Mouse (Mus musculus) megakaryocyte-erythroid progenitor cell, adult 5 weeks (primary cell): ENCODE measurements around the gene Mvp. TPM values are rescaled to one million over a fixed set of nuclear protein-coding genes. Genes with fewer than 3 reads are reported as not detected.

Experiments used
- polyA plus RNA-seq: library from polyadenylated mRNA; stranded (reverse); fragments of >175 nt; gene quantifications from 2 replicates; pipeline ENCODE4 v1.2.3, GENCODE M21; 2012

Mvp gene
- 25.1 and 28.0 TPM in 2 replicates for polyA plus RNA-seq

DNA sequence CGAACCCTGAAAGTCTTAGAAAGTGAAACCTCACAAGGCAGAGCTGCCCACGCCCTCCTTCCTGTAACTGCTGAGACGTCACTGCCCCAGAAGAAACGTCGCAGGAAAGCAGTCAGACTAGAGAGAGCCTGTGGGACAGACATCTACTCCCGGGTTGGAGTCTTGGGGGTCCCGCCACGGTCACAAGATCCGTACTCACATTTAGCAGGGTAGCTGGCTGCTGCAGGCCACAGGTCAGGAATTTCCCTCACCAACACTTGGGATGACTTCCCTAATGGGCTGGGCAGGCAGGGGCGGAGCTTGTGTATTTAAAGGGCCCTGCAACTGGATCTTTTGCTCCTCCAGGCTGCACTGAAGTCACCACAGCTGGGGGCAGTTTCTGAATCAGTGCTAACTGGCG is at the start of gene Mvp:
Gene Mvp (minus strand): TSS at position 302 of the 400 bp plus-strand sequence.

DNA sequence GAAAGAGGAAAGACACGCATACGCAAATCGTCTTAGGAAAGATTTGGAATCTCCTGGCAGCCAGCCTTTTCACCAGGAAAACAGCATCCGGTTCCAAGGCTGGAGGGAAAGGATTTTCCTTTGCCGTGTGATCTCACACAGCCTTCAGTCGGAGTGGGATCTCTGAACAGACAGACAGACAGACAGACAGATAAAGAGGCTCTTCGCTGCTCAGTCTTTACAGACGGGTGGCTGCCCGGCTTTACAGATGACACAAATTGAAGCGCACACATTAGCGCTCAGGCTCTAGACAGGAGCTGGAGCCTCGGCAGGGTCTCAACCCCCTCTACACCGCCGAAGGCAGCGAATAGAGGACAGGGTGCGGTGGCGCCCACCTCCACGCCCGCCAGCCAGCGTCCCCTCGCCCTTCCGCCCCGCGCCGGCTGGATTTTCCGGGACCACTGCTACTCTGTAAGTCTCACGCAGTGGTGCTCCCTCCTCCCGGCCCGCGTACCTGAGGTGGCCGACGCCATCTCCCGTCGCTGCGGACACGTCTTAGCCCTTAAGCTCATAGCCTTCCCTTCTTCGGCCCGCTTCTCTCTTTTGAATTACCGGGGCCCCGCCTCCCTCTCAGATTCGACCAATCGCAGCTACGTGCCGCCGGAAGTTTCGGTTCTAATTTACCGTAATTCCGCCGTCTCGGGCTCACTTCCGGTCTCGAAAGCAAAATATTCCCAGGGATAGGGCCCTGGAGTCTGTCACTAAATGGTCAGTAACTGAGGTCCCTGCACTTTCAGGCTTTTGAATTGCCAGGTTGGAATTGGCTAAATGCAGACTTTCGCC is 27.6 kb upstream of the Mvp start, which contains the start of gene Kif22:
Gene Kif22 (minus strand): TSS at position 621 of the 822 bp plus-strand sequence.

GRCm38 (mm10) chr7:127026984-127027726 is 12.7 kb upstream of the Mvp start, which contains the start of gene Maz:
Maz (minus strand) TSS chr7:127027037.

DNA sequence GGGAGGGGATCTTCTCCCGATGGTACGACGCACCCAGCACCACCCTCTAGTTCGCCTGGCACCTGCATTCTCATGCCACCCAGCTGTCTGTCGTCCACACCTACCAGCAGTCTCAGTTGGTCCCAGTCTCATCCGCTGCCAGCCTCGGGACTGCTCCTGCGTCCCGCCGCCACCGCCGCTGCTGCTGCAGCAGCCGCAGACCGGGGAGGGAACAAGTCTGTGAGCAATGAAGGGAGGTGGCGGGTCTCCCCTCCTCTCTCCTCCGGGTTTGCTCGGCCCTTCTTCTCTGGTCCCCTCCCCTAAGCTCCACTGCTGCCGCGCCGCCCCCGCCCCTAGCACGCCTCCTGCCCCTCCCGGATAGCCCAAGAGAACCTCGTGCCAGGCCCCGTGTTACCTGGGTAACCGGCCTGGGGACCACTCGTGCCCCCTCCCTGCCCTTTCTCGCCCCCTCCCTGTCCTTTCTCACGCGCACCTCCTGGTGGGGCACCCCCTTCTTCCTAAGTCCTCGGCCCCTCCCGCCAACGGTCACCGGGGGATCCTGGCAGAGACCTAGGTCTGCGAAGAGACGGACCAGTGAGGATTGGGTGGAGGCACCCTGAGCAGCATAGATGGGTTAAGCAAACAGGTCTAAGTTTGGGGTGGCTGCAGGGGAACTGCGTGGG is 6.6 kb upstream of the Mvp start, which contains the start of the genes Gm42742 and Prrt2:
Gene Gm42742 (minus strand): TSS at position 197 of the 662 bp plus-strand sequence.
Gene Prrt2 (minus strand): TSS at position 311 of the 662 bp plus-strand sequence.

DNA sequence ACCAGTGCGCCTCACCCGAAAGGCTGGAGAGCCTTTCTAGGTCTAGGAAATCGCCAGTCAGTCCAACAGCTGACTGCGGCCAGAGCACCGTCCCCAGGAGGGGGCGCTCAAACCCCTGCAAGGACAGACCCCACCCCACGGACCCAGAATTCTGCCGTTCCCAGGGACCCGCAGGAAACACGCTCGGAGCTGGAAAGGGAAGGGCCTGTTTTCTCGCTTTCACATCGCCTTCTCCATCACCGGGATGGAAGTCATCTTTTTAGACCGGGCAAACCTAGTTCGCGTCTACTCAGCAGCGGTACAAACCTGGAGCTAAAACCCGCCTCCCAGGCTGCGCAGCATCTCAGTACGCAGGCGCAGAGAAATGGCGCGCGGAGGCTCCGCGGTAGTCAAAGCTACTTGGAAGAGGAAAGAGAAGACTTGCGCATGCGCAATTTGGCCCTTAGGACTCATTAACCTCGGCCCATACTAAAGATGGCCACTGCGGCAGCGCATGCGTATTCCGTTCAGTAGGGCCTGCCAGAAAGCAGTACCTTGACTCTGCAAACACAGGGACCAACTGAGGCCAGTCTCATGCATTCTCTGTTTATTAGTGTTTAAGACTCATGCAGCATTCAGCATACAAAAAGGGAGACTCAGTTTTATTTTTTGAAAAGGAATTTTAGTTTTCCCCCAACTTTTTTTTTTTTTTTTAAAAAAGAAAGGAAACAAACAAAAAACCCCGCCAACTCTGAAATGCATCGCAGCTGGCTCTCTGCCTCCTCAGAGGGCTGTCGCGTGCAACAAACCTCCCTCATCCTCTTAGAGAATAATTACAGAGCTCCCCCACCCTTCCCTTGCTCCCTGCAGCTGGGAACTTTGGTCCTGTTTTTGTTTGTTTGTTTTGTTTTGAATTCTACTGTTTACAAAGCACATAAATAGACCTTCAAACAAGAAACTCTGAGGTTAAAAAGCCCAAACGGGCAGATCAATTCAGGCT is 2.8 kb upstream of the Mvp start, which contains the start of gene Pagr1a:
Gene Pagr1a (minus strand): TSS at position 382 of the 979 bp plus-strand sequence.

DNA sequence TGATC is 1.9 kb upstream of the Mvp start, which contains the start of gene Pagr1b:
Gene Pagr1b (minus strand): TSS at position 4 of the 5 bp plus-strand sequence.

DNA sequence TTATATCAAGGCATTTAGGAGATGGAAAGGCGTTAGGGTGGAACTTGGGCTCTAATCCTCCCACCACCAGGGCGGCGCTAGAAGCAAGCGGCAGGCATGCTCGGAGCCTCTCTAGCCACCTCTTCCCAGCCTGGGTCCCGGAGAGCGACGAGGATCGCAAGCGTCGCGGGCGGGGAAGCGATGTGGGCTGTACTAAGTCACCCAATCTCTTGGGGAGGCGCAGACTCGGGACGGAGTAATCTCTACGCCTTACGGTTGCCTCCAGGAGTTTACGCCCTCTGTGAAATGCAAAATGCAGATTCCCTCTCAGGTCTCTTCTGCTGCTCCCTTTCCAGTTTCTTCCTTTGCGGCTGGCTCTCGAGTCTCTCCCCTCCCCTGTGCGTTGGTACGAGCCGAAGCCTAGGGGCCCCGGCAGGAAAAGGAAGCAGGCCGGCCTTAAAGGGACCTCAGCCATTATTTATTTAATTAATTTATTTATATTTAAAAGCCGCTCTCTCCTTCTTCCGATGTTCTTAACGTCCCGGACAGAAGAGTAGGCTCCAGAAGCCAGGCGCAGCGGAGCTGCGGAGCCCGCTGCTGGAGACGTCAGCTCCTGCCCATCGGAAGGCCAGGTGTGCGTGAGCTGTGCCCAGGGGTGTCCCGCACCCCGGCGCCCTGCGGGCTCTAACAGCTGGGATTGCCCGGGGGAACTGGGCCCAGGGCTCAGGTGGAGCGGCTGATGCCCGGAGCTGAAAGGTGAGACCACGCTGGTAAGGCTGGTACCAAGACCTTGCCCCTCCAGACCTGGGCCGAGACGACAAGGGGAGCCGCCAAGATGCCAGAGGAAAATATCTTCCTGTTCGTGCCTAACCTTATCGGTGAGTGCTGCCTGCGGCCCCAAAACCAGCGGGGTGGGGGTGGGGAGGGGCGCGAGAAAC is 38.2 kb downstream of the Mvp start, which contains the start of gene Cdiptos:
Gene Cdiptos (minus strand): TSS at position 149 of the 917 bp plus-strand sequence.

GRCm38 (mm10) chr7:126975893-126975949 is 38.7 kb downstream of the Mvp start, which contains the start of gene Cdipt:
Cdipt (plus strand) TSS chr7:126975914.

DNA sequence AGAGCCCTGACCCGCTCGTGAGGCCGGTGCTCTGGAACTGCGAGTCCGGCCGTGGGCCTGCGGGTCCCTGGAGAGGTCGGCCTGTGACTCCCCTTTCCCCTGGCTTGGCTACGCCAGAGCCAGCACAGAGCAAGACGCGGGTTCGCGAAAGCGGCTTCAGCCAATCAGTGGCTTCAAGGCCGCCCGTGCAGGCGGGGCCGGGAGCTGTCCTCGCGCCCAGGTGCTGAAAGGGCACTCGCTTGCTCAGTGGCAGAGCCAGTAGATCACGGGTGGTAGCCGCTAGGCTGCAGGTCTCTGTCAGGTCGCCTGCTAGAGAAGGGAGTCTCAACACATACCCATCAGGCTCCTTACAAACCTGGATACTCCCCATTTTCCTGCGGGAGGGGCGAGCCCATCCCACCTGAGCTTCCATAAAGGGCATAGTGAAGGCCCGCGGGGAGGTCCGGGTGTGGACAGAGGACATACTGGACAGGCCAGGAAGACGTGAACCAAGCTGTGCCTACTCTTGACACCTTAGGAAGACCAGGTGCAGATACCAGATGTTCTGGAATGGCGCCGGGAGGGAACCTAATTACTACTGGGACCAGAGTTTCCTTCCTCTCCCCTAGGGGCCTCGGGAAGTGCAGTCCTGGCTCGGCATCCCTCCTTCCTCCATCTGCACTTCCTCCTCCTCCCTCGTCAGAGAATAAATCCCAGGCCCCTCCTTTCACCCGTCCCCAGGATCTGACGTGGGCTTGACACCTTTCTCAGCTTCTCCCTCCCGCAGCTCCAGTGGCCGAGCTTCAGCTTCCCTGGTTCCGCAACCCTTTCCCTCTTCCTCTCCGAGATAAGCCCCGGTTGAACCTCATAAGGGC is 64.4 kb downstream of the Mvp start, which contains the start of gene Sez6l2:
Gene Sez6l2 (plus strand): TSS at position 771 of the 854 bp plus-strand sequence.

DNA sequence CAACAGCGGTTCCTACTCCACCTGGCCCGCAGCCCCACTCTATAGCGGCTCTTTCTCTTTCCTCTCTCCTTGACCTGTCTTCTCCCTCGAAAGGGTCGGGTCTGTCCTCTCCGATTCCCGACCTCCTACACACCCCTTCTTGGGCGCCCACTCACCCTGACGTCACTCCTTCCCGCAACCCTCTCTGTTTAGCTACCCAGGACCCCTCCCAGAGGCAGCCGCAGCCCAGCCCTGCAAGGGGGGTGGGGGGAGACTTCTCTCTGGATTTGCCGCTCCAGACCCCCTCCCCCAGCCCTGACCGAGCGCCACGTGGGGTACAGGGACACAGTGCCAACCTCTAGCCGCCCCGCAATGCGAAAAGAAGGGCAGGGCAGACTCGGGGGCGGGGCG is 65.0 kb downstream of the Mvp start, which contains the start of gene Asphd1:
Gene Asphd1 (minus strand): TSS at position 180 of the 390 bp plus-strand sequence.

Other genes starting within 250 kb of the Mvp start
- gene Gdpd3, start 248.3 kb downstream of the Mvp start, polyA plus RNA-seq, result 5.5 and 8.6 TPM in 2 replicates
- gene Ypel3, start 237.7 kb downstream of the Mvp start, polyA plus RNA-seq, result 159 and 169 TPM in 2 replicates
- 1.5 and 2.0 TPM in 2 replicates for gene Tbx6, start 233.1 kb downstream of the Mvp start, polyA plus RNA-seq
- 163 and 164 TPM in 2 replicates for gene Ppp4c, start 222.1 kb downstream of the Mvp start, polyA plus RNA-seq
- gene Fam57b, start 217.0 kb downstream of the Mvp start, polyA plus RNA-seq, result 0.24 and 0.80 TPM in 2 replicates
- gene 4930451I11Rik, start 183.0 kb downstream of the Mvp start, polyA plus RNA-seq, result not detected in 2 replicates
- gene Doc2a, start 167.2 kb downstream of the Mvp start, polyA plus RNA-seq, result 0.03 TPM in 1 of 2 replicates, not detected in the other
- gene Hirip3, start 152.6 kb downstream of the Mvp start, polyA plus RNA-seq, result 162 and 272 TPM in 2 replicates
- gene Ino80e, start 152.2 kb downstream of the Mvp start, polyA plus RNA-seq, result 655 and 810 TPM in 2 replicates
- 176 and 182 TPM in 2 replicates for gene Taok2, start 129.9 kb downstream of the Mvp start, polyA plus RNA-seq
- gene Tmem219, start 91.7 kb downstream of the Mvp start, polyA plus RNA-seq, result 46.0 and 48.8 TPM in 2 replicates
- 24.7 and 27.7 TPM in 2 replicates for gene Kctd13, start 85.7 kb downstream of the Mvp start, polyA plus RNA-seq
- 0.35 TPM in 1 of 2 replicates, not detected in the other for gene Asphd1, start 65.0 kb downstream of the Mvp start, polyA plus RNA-seq
- gene Sez6l2, start 64.1 kb downstream of the Mvp start, polyA plus RNA-seq, result 1.5 and 2.1 TPM in 2 replicates
- 127 and 143 TPM in 2 replicates for gene Cdipt, start 38.7 kb downstream of the Mvp start, polyA plus RNA-seq
- 0.74 and 0.75 TPM in 2 replicates for gene Cdiptos, start 38.5 kb downstream of the Mvp start, polyA plus RNA-seq
- gene Pagr1b, start 1.9 kb upstream of the Mvp start, polyA plus RNA-seq, result 9.4 TPM in 1 of 2 replicates, not detected in the other
- 67.0 and 68.3 TPM in 2 replicates for gene Pagr1a, start 2.7 kb upstream of the Mvp start, polyA plus RNA-seq
- 146 and 149 TPM in 2 replicates for gene Gm42742, start 6.5 kb upstream of the Mvp start, polyA plus RNA-seq
- 0.61 and 0.66 TPM in 2 replicates for gene Prrt2, start 6.6 kb upstream of the Mvp start, polyA plus RNA-seq
- 845 and 941 TPM in 2 replicates for gene Maz, start 12.4 kb upstream of the Mvp start, polyA plus RNA-seq
- gene Kif22, start 27.9 kb upstream of the Mvp start, polyA plus RNA-seq, result 29.9 and 30.8 TPM in 2 replicates
- gene Zg16, start 72.7 kb upstream of the Mvp start, polyA plus RNA-seq, result 0.86 and 0.89 TPM in 2 replicates
- 106 and 120 TPM in 2 replicates for gene AI467606, start 76.7 kb upstream of the Mvp start, polyA plus RNA-seq
- gene Qprt, start 107.6 kb upstream of the Mvp start, polyA plus RNA-seq, result 1.9 and 3.5 TPM in 2 replicates
- 137 and 157 TPM in 2 replicates for gene Spn, start 123.2 kb upstream of the Mvp start, polyA plus RNA-seq
- 56.3 and 72.8 TPM in 2 replicates for gene Cd2bp2, start 181.4 kb upstream of the Mvp start, polyA plus RNA-seq
- gene Tbc1d10b, start 193.8 kb upstream of the Mvp start, polyA plus RNA-seq, result 65.6 and 68.1 TPM in 2 replicates
- gene Mylpf, start 194.3 kb upstream of the Mvp start, polyA plus RNA-seq, result 1.6 and 3.1 TPM in 2 replicates
- gene Zfp553, start 218.4 kb upstream of the Mvp start, polyA plus RNA-seq, result 21.1 and 24.7 TPM in 2 replicates
- gene Sept1, start 218.5 kb upstream of the Mvp start, polyA plus RNA-seq, result 148 and 225 TPM in 2 replicates
- 82.3 and 89.5 TPM in 2 replicates for gene Zfp771, start 229.7 kb upstream of the Mvp start, polyA plus RNA-seq
- 154 and 169 TPM in 2 replicates for gene Dctpp1, start 246.1 kb upstream of the Mvp start, polyA plus RNA-seq